Mouse (Mus musculus) frontal cortex, postnatal 14 days (tissue): ENCODE results near the gene Zcchc4.
"Not testable (repeated sequence)": the region's sequence is repeated elsewhere in the genome, so short reads cannot be mapped to it uniquely, and the experiment has no call there.

Experiments used
- DNase-seq, 2 experiments: peaks; one replicate each; pipeline ENCODE4 v3.0.0; 2022; ENCODE audit warnings: low spot score in 2 of 2

Zcchc4 gene

DNA sequence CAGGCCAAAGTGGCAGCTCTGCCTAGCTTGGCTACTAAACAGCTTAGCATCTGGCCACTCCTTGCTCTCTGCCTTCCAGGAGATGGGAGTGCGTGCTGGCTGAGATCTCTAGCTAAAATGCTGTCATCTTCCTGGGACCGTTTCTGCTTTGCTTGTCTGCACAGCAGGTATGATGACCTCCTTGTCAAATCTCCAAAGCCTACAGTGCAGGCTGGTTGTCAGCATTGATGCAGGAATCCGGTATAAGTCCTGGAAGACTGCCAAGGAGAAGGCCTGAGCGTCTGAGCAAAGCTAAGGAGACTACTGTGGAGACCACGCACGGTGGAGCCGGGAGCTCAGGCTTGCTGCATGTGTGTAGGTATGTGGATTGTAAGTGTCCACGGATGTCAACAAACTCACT is at the start of gene Zcchc4:
Gene Zcchc4 (plus strand): TSS at position 173 of the 400 bp plus-strand sequence.
- no peak for DNase-seq

DNA sequence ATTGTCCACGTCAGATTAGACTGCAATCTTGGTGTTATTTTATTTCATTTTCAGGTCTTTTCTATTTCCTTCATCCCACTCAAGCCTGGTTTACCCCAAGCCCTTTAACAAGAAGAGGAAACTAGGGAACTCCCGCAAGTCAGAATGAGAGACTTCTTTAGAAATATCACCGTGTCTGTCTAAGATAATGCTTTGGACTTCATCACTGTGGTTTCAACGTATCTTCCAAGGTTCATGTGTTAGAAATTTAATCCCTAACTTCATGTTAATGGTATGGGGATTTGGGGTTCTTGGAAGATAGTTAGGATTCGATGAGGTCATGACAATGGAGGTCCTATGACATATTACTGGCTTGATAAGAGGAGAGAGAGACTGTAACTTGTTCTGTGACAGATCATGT is 47.5 kb upstream of the Zcchc4 start:
- DNase-seq: no peak

DNA sequence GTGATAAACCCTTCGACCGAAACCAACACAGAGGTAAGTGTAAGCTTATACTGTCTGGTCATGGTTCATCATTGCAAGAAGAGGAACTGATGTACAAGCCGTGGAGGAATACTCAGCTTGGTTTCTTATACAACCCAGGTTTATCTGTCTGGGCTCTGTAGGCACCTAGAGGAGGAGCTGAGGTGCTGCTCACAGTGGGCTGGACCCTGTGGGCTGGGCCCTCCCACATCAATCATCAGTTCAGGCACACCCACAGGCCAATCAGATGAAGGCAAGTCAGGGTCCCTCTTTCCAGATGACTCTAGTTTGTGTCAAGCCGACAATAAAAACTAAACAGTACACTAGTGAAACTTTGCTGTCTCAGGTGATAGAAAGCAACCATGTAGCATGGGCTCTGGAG is 42.4 kb upstream of the Zcchc4 start:
- DNase-seq: no peak

DNA sequence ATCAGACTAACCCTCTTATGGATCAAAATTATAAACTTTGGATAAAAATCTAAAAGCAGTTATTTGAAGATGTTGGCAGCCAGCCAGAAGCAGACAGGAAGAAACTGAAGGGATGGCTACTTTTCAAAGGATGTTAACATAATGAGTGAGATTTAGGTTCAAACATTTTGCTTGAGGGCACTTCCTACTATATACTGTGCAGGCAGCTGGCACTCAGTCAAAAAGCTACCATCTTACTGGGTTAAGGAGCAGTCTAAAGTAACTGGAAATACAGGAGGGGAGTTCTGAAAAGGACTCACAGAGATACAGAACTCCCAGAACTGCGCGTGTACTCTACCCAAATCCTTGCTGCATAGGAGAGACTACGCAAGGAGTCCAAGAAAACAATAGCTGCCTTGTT is 39.2 kb upstream of the Zcchc4 start:
- DNase-seq: no peak

DNA sequence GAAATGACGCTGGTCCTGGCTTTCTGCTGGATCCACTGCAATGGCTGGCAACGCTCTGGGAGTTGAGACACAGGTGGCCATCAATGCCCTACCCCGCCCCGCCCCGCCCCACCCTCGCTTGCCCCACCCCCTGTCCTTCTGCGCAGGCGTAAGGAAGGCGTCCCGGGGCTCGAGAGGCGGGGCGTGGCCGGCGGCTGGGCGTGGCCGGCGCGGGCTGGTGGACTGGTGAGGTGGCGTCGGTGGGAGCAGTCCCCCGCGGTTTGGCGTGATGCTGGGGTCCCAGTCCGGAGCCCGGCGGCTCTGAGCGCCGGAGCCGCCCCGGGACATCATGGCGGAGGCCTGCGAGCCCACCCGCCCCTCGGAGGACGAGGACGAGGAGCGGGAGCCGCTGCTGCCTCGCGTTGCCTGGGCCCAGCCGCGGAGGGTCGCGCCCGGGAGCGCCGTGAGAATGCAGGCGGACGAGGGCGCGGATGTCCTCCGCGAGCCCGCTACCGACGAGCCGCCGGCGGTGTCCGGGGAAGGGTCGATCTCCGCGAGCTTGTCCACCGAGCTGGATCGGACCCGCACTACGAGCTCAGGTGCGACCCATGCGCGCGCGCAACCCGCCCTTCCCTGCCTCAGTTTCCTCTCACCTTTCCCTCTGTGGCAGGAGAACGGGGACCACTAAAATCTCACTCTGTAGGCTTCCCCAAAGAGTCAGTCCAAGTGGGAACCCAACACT is 33.7 kb upstream of the Zcchc4 start, which contains the start of gene Pi4k2b:
Gene Pi4k2b (plus strand): TSS at position 184 of the 721 bp plus-strand sequence.
- DNase-seq: peak; percentile 5 to 26

DNA sequence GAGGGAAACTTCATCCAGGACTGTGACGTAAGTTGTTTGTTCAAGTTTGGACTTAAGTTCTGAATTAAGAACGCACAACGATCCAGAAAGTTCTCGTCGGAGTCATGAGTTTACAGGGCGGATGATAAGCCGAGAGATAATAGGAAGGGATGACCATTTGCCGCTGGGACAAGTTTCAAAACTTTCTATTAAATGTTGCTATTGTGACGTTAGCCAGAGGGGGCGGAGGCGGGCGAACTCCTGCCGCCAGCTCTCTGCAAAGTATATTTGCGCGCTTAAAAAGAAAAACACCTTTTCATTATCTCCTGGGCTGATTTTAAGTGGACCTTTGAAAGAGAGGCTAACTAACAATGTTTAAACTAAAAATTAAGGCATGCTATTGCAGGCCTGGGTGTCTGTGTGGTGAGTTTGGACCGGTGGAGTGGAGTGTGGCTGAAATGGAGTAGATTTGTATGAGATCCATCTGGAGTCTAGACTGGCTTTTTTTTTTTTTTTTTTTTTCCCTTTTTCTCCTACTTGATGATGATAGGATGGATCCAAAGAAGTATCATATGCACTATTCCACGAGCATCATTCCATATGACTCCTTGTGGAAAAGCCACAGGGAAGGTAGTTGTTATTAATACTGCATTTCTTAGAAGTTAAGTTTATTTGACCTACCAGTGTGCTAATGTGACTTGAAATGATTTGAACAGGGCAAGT is 32.9 kb upstream of the Zcchc4 start:
- peak in 1 of 2 experiments; percentile 5 for DNase-seq

DNA sequence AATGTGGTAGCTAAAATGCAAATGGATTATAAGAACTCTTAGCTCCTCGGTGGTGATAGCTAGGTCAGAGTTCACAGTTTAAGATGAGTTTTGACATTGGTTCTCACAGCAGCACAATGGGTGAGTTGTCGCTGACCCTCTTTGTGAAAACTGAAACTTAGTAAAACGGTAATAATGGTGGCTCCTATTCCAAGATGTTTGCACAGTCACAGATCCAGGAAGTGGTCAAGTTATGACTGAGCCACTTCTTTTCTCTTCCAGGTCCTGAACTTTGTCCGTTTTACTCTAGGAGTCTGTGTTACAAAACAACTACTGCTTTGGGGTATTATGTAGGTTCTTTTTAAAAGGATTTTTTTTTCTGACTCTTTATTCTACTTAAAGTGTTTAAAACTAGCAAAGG is 32.0 kb upstream of the Zcchc4 start:
- no peak for DNase-seq

DNA sequence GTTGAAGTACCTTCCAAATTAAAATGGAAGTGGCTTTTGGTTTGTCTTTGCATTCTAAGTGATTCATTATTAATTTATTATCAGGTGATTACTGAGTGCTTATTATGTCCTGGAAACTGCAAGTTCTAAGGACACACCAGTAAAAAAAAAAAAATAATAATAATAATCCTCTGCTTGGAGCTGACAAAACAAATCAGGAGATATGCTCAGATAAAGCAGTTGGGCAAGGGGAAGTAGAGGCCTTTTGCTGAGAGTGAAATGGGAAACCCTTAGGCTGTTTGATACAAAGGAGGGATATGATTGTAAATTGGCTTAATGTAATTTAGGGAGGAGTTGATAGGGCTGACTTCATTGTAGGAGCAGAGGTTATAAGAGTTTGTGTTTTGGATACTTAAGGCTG is 28.3 kb upstream of the Zcchc4 start:
- no peak for DNase-seq

DNA sequence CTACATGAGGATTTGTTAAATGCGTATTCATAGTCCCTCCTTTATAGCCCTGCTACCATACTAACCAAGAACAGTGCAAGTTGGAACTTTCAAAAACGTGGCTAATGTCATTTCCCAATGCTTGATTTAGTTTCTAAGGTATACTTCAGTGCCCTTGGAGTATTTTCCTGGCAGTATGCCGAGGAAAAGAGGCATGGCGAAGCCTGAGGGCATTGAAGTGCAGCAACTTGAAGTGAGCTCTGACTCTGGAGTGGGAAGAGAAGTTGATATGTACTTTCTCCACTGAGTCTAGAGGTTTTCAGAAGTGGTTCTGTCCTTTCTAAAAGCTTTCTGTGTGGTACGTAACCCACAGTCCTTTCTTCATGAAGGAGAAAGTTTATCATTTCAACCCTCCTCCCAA is 26.5 kb upstream of the Zcchc4 start:
- DNase-seq: no peak

DNA sequence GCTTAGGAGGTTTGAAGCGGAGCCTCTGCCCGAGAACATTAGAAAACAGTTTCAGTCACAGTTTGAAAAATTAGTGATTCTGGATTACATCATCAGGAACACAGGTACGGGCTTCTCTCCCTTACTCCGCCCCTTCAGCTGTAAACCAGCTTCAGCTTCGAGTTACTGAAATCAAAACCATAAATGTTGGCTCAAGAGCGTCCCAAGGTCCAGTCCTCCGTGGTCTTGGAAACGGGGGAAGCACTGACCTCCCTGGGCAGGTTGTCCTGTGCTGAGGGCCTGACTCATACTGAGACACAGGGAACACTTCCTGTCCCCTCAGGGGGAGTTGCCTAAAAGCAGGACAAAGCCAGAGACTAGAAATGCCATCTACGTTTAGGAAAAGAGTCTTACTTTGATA is 22.1 kb upstream of the Zcchc4 start:
- DNase-seq: no peak

DNA sequence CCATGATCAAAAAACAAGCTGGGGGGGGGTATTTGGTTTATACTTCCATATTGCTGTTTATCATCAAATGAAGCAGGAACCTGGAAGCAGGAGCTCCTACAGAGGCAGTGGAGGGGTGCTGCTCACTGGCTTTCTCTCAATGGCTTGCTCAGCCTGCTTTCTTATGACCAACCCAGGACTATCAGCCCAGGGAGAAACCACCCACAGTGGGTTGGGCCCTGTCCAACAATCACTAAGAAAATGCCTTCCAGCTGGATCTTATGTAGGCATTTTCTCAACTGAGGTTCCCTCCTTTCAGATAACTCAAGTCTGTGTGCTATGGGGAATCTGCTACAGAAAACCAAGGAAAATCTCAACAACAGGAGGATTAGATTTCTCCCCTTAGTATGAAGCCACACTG is 21.0 kb upstream of the Zcchc4 start:
- no peak for DNase-seq

DNA sequence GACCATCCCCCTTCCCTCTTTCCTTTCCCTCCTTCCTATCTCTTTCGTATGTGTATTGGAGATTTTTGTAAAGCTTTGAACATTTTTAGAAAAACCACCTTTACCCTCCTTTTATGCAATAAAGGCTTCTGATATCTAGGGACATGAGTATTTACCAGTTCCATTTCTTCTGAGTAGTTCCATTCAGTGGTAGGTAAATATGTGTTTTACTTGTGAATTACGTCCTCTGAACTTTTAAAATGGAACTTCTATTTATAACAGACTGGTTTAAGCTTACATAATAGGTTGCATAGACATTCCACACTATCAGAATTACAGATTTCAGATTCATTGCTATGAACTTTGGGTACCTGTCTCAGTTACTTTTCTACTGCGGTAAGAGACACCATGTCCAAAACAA is 19.9 kb upstream of the Zcchc4 start:
- DNase-seq: no peak

DNA sequence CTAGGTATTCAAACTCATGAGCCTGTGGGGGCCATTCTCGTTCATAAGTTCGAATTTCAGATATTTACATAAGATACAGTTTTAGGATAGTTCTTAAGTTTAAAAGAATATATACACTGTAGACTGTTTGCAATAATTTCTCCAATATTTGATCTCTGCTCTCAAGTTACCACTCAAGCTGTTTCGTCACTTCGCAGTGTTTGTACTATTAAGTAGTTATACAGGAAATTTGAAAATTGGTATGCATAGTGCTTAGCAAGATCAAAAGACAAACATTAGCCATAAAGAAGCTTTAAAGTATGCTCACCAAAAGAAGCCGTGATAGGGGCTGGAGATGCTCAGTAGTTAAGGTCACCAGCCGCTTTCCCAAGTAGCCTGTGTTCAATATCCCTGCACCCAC is 19.2 kb upstream of the Zcchc4 start:
- no peak for DNase-seq

DNA sequence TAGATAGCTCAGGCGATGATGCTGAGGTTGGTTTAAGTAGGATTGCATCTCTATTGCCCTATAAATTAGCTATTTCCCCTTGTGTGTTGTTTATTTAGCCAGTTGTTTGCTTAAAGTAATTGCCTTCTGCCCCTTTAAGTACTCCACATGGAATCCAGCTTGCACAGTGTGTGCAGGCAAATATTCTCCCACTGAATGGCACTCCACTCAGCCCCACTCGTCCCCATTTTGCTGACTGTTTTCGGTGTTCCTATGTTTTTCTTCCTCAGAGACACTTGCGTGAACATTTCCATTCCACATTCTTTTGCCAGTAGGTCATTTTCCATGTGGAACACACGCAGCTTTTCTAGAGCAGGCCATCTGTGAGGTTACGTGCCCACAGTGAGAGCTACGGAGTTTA is 12.6 kb upstream of the Zcchc4 start:
- no peak for DNase-seq

DNA sequence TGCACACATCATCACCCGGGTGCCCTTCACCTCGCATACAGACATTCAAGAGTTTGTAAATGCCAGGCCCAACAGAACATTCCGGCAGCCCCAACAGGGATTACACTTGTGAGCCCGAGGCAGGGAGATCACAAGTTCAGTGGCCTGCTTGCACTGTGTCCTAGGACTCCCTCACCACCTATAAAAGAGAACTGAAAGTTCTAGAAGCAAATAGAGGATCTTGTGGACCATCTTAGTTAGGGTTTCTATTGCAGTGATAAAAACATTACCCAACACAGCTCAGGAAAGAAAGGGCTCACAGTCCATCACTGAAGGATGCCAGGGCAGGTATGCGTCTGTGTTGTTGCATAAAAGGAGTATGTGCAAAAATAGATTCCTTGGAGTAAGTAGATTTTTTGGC is 942 bp upstream of the Zcchc4 start:
- DNase-seq: no peak

DNA sequence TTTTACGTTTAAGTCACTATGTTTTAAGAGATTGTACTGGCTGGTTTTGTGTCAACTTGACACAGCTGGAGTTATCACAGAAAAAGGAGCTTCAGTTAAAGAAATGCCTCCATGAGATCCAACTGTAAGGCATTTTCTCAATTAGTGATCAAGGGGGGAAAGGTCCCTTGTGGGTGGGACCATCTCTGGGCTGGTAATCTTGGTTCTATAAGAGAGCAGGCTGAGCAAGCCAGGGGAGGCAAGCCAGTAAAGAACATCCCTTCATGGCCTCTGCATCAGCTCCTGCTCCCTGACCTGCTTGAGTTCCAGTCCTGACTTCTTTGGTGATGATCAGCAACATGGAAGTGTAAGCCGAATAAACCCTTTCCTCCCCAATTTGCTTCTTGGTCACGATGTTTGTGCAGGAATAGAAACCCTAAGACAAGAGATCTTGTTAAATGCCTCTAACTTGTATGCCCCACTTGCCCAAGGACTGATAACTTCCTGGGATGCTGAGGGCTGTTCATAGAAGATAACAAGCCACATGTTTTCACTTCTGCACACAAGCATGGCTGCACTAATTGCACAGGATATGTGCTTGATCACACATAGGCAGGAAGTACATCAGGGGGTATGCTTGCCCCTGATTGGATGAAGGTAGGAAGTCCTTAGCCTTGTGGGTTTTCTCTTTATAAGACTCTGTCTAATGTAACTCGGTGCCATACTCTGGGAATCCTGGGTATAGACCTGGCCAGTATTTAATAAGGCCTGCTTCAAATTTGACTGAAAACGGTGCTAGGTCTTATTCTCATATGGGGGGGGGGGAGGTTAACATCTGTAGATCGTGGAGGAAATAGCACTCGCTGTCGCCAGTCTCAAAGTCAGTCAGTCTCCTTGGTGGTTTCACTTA is 1.5 kb downstream of the Zcchc4 start:
- DNase-seq: not testable (repeated sequence)

DNA sequence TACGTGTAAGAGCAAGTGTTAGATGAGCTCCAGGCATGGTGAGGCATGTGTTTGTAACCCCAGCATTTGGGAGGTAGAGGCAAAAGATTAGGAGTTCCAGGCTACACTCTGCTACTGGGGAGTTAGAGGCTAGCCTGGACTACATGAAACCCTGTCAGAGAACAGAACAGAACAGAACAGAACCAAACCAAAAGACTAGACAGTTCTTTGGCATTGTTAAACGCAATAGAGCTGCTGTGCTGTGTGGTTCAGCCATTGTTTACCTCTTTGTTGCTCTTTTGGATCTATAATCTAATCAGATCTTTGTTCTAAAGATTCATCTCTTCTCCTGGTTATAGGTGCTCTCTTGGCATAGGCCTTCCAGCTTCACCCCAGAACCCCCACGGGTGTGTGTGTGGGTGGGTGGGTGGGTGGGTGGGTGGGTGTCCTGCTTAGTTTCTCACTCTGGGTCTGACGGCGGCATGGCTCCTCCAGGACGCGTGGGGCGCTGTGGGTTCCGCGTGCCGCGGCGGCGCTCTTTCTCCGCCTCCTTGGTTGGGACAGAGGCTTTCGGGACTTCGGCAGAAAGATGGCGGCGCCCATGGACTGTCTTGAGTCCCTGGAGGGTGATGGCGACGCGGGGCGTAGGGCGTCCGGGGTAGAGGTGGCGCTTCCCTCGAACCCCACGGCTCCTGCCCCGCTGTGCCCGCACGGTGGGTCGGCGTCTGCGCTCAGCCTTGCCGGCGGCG is 7.5 kb downstream of the Zcchc4 start:
- DNase-seq: peak; percentile 75 to 85

DNA sequence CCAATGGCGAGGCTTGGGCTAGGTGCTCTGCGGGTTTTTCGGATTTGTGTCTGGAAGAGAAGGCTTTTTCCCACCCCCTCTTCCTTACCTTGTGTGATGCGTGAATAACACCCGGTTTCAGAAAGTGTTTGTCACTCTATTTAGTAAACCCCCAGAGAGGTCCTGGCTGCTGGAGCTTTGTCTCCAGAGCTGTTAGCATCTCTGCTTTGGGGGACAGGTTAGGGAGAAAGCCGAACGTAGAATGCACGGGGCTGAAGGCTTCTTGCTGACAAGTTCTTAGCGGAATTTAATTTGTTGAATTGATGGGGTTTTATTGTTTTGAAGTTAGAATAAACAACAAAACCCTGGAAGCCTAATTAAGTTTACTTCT is 8.0 kb downstream of the Zcchc4 start:
- DNase-seq: no peak

DNA sequence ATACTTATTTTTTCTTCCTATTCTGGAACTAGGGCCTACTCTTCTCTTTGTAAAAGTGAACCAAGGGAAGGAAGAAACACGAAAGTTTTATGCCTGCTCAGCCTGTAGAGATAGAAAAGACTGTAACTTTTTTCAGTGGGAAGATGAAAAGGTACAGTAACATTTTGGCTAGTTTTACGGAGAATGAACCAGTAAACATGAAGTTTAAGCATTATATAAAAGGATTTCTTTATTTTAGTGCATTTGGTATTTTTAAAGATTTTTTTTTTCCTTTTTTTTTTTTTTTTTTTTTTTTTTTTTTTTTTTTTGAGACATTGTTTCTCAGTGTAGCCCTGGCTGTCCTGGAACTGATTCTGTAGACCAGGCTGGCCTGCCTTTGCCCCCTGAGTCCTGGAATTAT is 8.7 kb downstream of the Zcchc4 start:
- no peak for DNase-seq

DNA sequence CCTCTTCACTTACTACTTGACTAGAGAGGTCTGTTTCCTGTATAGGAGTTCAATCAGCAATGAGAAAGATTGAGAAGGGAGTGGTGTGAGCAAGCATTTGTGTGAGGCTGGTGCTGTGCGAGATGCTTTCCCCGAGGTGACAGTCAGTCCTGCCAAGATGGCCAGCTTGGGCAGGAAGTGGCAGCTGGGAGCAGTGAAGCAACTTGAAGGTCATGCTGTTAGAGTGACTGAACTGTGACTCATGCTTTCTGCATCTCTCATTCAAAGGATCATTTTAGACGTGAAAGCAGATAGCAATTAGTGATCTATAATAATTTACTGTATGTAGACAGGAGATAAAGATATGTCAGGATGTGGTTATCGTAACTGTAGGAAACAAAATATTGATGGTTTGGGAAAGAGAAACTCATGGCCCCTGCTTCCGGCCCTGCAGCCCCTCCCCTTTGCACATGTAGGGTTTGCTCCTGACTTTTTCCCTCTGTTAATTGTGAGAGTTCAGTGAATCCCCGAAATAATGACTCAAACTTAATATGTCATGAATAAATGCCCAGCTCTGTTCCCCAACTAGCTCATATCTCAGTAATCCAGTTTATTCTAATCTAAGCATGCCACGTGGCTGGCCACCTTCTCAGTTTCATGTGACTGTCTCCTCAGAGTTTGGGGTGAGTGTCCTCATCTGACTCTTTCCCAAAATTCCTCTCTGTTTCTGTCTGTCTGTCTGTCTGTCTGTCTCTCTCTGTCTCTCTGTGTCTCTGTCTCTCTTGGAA is 11.5 kb downstream of the Zcchc4 start:
- no peak for DNase-seq

DNA sequence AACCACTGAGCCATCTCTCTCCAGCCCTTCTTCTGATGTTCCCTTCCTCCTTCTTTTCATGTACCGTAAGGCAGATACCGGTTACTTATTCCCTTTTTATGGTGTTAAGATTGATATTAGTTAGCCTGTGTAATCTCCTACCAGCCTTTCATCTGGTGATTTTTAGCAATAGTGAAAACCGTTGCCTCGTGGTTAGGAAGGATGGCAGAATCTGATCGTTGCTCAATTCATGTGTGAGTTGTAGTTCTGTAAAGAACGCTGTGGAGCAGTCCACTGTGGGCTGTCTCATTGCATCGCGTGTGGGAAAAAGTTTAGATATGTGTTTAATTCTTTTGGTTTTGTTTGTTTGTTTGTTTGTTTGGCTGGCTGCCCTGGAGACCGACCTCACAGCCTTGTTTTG is 18.0 kb downstream of the Zcchc4 start:
- no peak for DNase-seq
